7 mouse cellular contexts compared by ENCODE assay signal in the genomic region with DNA sequence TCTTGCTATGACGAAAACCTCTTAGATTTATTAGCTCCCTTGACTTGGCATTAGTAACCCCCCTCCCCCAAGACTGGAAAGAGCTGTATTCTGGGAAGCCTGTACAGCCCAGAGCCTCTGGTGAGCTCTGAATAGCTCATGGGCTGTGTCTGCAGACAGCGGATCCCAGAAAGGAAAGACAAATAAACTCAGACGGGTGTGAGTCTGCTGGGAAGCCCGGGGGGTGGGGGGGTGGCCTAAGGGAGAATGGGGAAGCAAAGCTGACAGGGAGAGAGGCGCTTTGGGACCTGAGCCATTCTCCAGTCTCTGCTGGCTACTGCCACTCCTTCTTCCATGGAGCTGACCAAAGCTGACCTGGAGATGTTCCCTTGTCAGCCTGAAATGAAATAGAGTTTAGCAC. TPM values are rescaled to one million over a fixed set of nuclear protein-coding genes. Genes with fewer than 3 reads are reported as not detected.
DNase-seq lines count a peak whose midpoint lies in the region; ATAC-seq lines count a peak whose summit lies in the region.

No protein-coding gene starts in this region.

- peak overlapping the region; percentile 72 for H3K4me3 ChIP-seq in megakaryocyte, embryonic 14.5 days (replicated peaks)
- H3K4me3 ChIP-seq in heart, embryonic 11.5 days (ENCODE audit: low read depth, low read length): no peak overlapping the region
- H3K4me3 ChIP-seq in intestine, embryonic 16.5 days (ENCODE audit: low read length): no peak overlapping the region

- no peak overlapping the region for H3K9ac ChIP-seq in heart, embryonic 11.5 days (ENCODE audit: low read depth, low read length)
- no peak overlapping the region for H3K9ac ChIP-seq in intestine, embryonic 16.5 days (ENCODE audit: low read depth, low read length)

- H3K4me2 ChIP-seq in heart, embryonic 11.5 days: no peak overlapping the region
- H3K4me2 ChIP-seq in intestine, embryonic 16.5 days (ENCODE audit: low read depth, low read length): no peak overlapping the region

- no peaks in the 10 kb centered on the region for H3K27me3 ChIP-seq in megakaryocyte, embryonic 14.5 days (replicated peaks)
- H3K27me3 ChIP-seq in heart, embryonic 11.5 days (ENCODE audit: control insufficient read depth, insufficient read depth, low read length): no peaks in the 10 kb centered on the region
- H3K27me3 ChIP-seq in intestine, embryonic 16.5 days (replicated peaks; ENCODE audit: control insufficient read depth, insufficient read depth, low read length): no peaks in the 10 kb centered on the region

- DNase-seq in skeletal muscle tissue, adult 2 months (ENCODE audit: low read depth, low spot score): peak; percentile 19
- no peak for DNase-seq in c-Kit-positive CD71-positive TER-119-positive erythroid progenitor cells, embryonic 14.5 days (ENCODE audit: low spot score)
- DNase-seq in cerebellum, postnatal 25 days: no peak

- H3K9me3 ChIP-seq in megakaryocyte, embryonic 14.5 days: no peaks in the 10 kb centered on the region
- H3K9me3 ChIP-seq in heart, embryonic 11.5 days (replicated peaks; ENCODE audit: control insufficient read depth, low read length): no peaks in the 10 kb centered on the region
- H3K9me3 ChIP-seq in intestine, embryonic 16.5 days (ENCODE audit: control insufficient read depth, low read length): no peaks in the 10 kb centered on the region

- H3K4me1 ChIP-seq in megakaryocyte, embryonic 14.5 days: peaks cover 88% of the 10 kb centered on the region
- peaks cover 21% of the 10 kb centered on the region for H3K4me1 ChIP-seq in heart, embryonic 11.5 days (ENCODE audit: control insufficient read depth, insufficient read depth, low read length)
- H3K4me1 ChIP-seq in intestine, embryonic 16.5 days (ENCODE audit: control insufficient read depth, insufficient read depth, low read length): peaks cover 11% of the 10 kb centered on the region

- 21% methylated on average over 5 of the region's 5 CpGs for WGBS in heart, embryonic 11.5 days (ENCODE audit: insufficient replicate concordance)
- WGBS in intestine, embryonic 16.5 days: 24% methylated on average over 5 of the region's 5 CpGs

- no peak for ATAC-seq in megakaryocyte, adult 5-6 weeks (ENCODE audit: poor library complexity, severe bottlenecking)
- ATAC-seq in heart, embryonic 11.5 days (replicated peaks; ENCODE audit: insufficient number of reproducible peaks, low FRiP score, low TSS enrichment): no peak
- peak; percentile 58 for ATAC-seq in intestine, embryonic 16.5 days

- peak overlapping the region; percentile 62 for H3K27ac ChIP-seq in heart, embryonic 11.5 days (ENCODE audit: low read depth, low read length)
- H3K27ac ChIP-seq in intestine, embryonic 16.5 days (ENCODE audit: low read length): 0 out of 2 replicates have a peak overlapping the region, but pooled peaks have one; percentile 14

- peaks cover 60% of the 10 kb centered on the region for H3K36me3 ChIP-seq in megakaryocyte, embryonic 14.5 days (replicated peaks; ENCODE audit: low read length)
- H3K36me3 ChIP-seq in heart, embryonic 11.5 days (ENCODE audit: control insufficient read depth, insufficient read depth, low read length): no peaks in the 10 kb centered on the region
- no peaks in the 10 kb centered on the region for H3K36me3 ChIP-seq in intestine, embryonic 16.5 days (ENCODE audit: control insufficient read depth, insufficient read depth, low read length)

RNA-seq across cellular contexts. Expression of a gene that starts 53.8 kb away (rescaled TPM):
- polyA plus RNA-seq in megakaryocyte, embryonic 14.5 days (2012; ENCODE audit: insufficient read depth, low replicate concordance): 32.4 and 80.9 TPM in 2 replicates
- 37.4 and 50.0 TPM in 2 replicates for total RNA-seq in megakaryocyte, adult 5-6 weeks (2015)
- total RNA-seq in megakaryocyte, adult 5-6 weeks (2017): 55.5 and 74.5 TPM in 2 replicates
- polyA plus RNA-seq in heart, embryonic 11.5 days (2014; fragmentation: Nextera tagmentation; extraction: Ambion mirVana): 34.6 and 35.2 TPM in 2 replicates
- 41.6 and 42.0 TPM in 2 replicates for polyA plus RNA-seq in intestine, embryonic 16.5 days (2015; fragmentation: Nextera tagmentation; extraction: Ambion mirVana)
